ENCODE assay signal across 9 mouse cellular contexts in genomic region chr11:5836126-5836525, GRCm38 (mm10). TPM values are rescaled to one million over a fixed set of nuclear protein-coding genes. Genes with fewer than 3 reads are reported as not detected.
A peak's percentile ranks its signal among the peaks of the same experiment; 100 is the strongest.
DNase-seq lines count a peak whose midpoint lies in the region; ATAC-seq and TF ChIP-seq lines count a peak whose summit lies in the region.
"Had no signal": no experiment of that assay in that cellular context is flagged by ENCODE, and none has a peak within 500 bp of the region (broad histone marks: within the 10 kb centered on the region; RNA-seq: fewer than 3 reads in every experiment).

No protein-coding gene starts in this region.

- H3K36me3 ChIP-seq in C2C12 (ENCODE audit: control insufficient read depth, insufficient read depth), result peaks cover 29% of the 10 kb centered on the region

- no peak overlapping the region for H3ac ChIP-seq in C2C12 (ENCODE audit: control insufficient read depth, insufficient read length, low read depth)

- TF ChIP-seq CTCF in C2C12 (IDR thresholded peaks at IDR 0.05; ENCODE audit: control insufficient read depth, insufficient read depth, insufficient read length), result peak; percentile 58

- DNase-seq in kidney, adult 9 months, result peak; percentile 38
- DNase-seq in kidney, adult 8-10 months, result no peak
- peak; percentile 90 for DNase-seq in MN1 (ENCODE audit: low spot score)
- DNase-seq in induced T-regulatory cell, adult 2 months (ENCODE audit: low read depth), result peak; percentile 52
- DNase-seq in ovary, adult 18-20 months (ENCODE audit: low spot score), result no peak
- no peak for DNase-seq in frontal cortex, adult 2 months (ENCODE audit: extremely low spot score in 1 of 2, low spot score in 1 of 2)

- no peaks in the 10 kb centered on the region for H3K79me3 ChIP-seq in C2C12 (ENCODE audit: low read depth)

- ATAC-seq in erythroid progenitor cell, adult 5-6 weeks (replicated peaks; ENCODE audit: low FRiP score, poor library complexity, severe bottlenecking), result no peak

- no peaks in the 10 kb centered on the region for H3K79me2 ChIP-seq in C2C12 (ENCODE audit: control insufficient read depth, insufficient read depth)

- no peaks in the 10 kb centered on the region for H3K27me3 ChIP-seq in C2C12 (ENCODE audit: control insufficient read depth, insufficient read depth, insufficient read length)
- H3K27me3 ChIP-seq: embryonic facial prominence, embryonic 15.5 days had no signal

- H3K4me3 ChIP-seq in C2C12 (ENCODE audit: insufficient read depth, poor library complexity, severe bottlenecking), result no peak overlapping the region

TF ChIP-seq in C2C12, 6 proteins besides CTCF, POLR2A, EP300 and RAD21:
- no peak for TF ChIP-seq MYOG (IDR thresholded peaks at IDR 0.05; ENCODE audit: control insufficient read depth, extremely low read depth, insufficient read length)
- TF ChIP-seq MAX (IDR thresholded peaks at IDR 0.05), result peak; percentile 86
- no peak for TF ChIP-seq CEBPB (IDR thresholded peaks at IDR 0.05; ENCODE audit: low read depth)

RNA-seq across cellular contexts. Expression of gene Polm, which starts 1.7 kb away (rescaled TPM):
- polyA plus RNA-seq in C2C12 (2012; fragmentation: generic; extraction: Trizol), result 6.8 TPM
- 2.5 and 11.2 TPM in 2 replicates for total RNA-seq in erythroid progenitor cell, adult 5-6 weeks (2015; ENCODE audit: low replicate concordance)
- 1.3 and 10.4 TPM in 2 replicates for total RNA-seq in erythroid progenitor cell, adult 5-6 weeks (2017; ENCODE audit: low replicate concordance)
- polyA plus RNA-seq in frontal cortex, adult 2 months (2012; rRNA removed), result 10.8 and 15.9 TPM in 2 replicates

RNA-seq across cellular contexts. Expression of gene Aebp1, which starts 25.6 kb away (rescaled TPM):
- 121 TPM for polyA plus RNA-seq in C2C12 (2012; fragmentation: generic; extraction: Trizol)
- total RNA-seq in erythroid progenitor cell, adult 5-6 weeks (2015; ENCODE audit: low replicate concordance), result 1.3 TPM in 1 of 2 replicates, not detected in the other
- not detected in 2 replicates for total RNA-seq in erythroid progenitor cell, adult 5-6 weeks (2017; ENCODE audit: low replicate concordance)
- 15.8 and 20.3 TPM in 2 replicates for polyA plus RNA-seq in frontal cortex, adult 2 months (2012; rRNA removed)

RNA-seq across cellular contexts. Expression of gene Pgam2, which starts 32.6 kb away (rescaled TPM):
- polyA plus RNA-seq in C2C12 (2012; fragmentation: generic; extraction: Trizol), result 3.3 TPM
- total RNA-seq in erythroid progenitor cell, adult 5-6 weeks (2015; ENCODE audit: low replicate concordance), result not detected in 2 replicates
- total RNA-seq in erythroid progenitor cell, adult 5-6 weeks (2017; ENCODE audit: low replicate concordance), result not detected in 2 replicates
- 9.4 and 11.0 TPM in 2 replicates for polyA plus RNA-seq in frontal cortex, adult 2 months (2012; rRNA removed)

RNA-seq across cellular contexts. Expression of gene Pold2, which starts 42.0 kb away (rescaled TPM):
- polyA plus RNA-seq in C2C12 (2012; fragmentation: generic; extraction: Trizol), result 154 TPM
- 23.1 and 38.2 TPM in 2 replicates for total RNA-seq in erythroid progenitor cell, adult 5-6 weeks (2015; ENCODE audit: low replicate concordance)
- 14.4 and 14.9 TPM in 2 replicates for total RNA-seq in erythroid progenitor cell, adult 5-6 weeks (2017; ENCODE audit: low replicate concordance)
- 28.1 and 28.8 TPM in 2 replicates for polyA plus RNA-seq in frontal cortex, adult 2 months (2012; rRNA removed)

RNA-seq across cellular contexts. Expression of gene Dbnl, which starts 47.8 kb away (rescaled TPM):
- 91.3 TPM for polyA plus RNA-seq in C2C12 (2012; fragmentation: generic; extraction: Trizol)
- total RNA-seq in erythroid progenitor cell, adult 5-6 weeks (2015; ENCODE audit: low replicate concordance), result 19.5 and 23.9 TPM in 2 replicates
- 23.1 and 26.2 TPM in 2 replicates for total RNA-seq in erythroid progenitor cell, adult 5-6 weeks (2017; ENCODE audit: low replicate concordance)
- 74.8 and 85.2 TPM in 2 replicates for polyA plus RNA-seq in frontal cortex, adult 2 months (2012; rRNA removed)

Comparison
In these comparisons a context has a peak if more than half of its experiments do, and no peak if none do; other contexts are left out.
1. DNase-seq: peak in kidney, adult 9 months (single experiment), MN1 (single experiment) and induced T-regulatory cell, adult 2 months (single experiment); none in kidney, adult 8-10 months (0 of 2), ovary, adult 18-20 months (single experiment) and frontal cortex, adult 2 months (0 of 2).